Mouse (Mus musculus): ENCODE data around the gene Rarb. TPM values are rescaled to one million over a fixed set of nuclear protein-coding genes. Genes with fewer than 3 reads are reported as not detected.

Rarb gene
- total RNA-seq, 2 experiments from 2014 or later: not detected

GRCm38 (mm10) chr14:16737781-16738180 is 81.2 kb downstream of the Rarb start:
- no peak for ATAC-seq (replicated peaks; ENCODE audit: poor library complexity, severe bottlenecking)

- no peak for ATAC-seq (replicated peaks; ENCODE audit: poor library complexity, severe bottlenecking)
These were observed 83.5 kb downstream of the Rarb start for GRCm38 (mm10) chr14:16735331-16736012.

GRCm38 (mm10) chr14:16733595-16734298 is 85.2 kb downstream of the Rarb start:
- ATAC-seq (replicated peaks; ENCODE audit: poor library complexity, severe bottlenecking): no peak

GRCm38 (mm10) chr14:16732054-16732453 is 86.9 kb downstream of the Rarb start:
- ATAC-seq (replicated peaks; ENCODE audit: poor library complexity, severe bottlenecking): no peak

GRCm38 (mm10) chr14:16728175-16728838 is 90.6 kb downstream of the Rarb start:
- ATAC-seq (replicated peaks; ENCODE audit: poor library complexity, severe bottlenecking): no peak

GRCm38 (mm10) chr14:16723991-16724390 is 95.0 kb downstream of the Rarb start:
- no peak for ATAC-seq (replicated peaks; ENCODE audit: poor library complexity, severe bottlenecking)

GRCm38 (mm10) chr14:16717821-16718220 is 101.1 kb downstream of the Rarb start:
- no peak for ATAC-seq (replicated peaks; ENCODE audit: poor library complexity, severe bottlenecking)

- no peak for ATAC-seq (replicated peaks; ENCODE audit: poor library complexity, severe bottlenecking)
These were observed 104.5 kb downstream of the Rarb start for GRCm38 (mm10) chr14:16714344-16714955.

- ATAC-seq (replicated peaks; ENCODE audit: poor library complexity, severe bottlenecking): no peak
These were observed 105.2 kb downstream of the Rarb start for GRCm38 (mm10) chr14:16713773-16714172.

GRCm38 (mm10) chr14:16699228-16699627 is 119.7 kb downstream of the Rarb start:
- no peak for ATAC-seq (replicated peaks; ENCODE audit: poor library complexity, severe bottlenecking)

GRCm38 (mm10) chr14:16695453-16696120 is 123.4 kb downstream of the Rarb start:
- no peak for ATAC-seq (replicated peaks; ENCODE audit: poor library complexity, severe bottlenecking)

- no peak for ATAC-seq (replicated peaks; ENCODE audit: poor library complexity, severe bottlenecking)
These were observed 140.6 kb downstream of the Rarb start for GRCm38 (mm10) chr14:16678335-16678734.

- no peak for ATAC-seq (replicated peaks; ENCODE audit: poor library complexity, severe bottlenecking)
These were observed 141.9 kb downstream of the Rarb start for GRCm38 (mm10) chr14:16677081-16677480.

GRCm38 (mm10) chr14:16670571-16670970 is 148.4 kb downstream of the Rarb start:
- ATAC-seq (replicated peaks; ENCODE audit: poor library complexity, severe bottlenecking): no peak

GRCm38 (mm10) chr14:16639153-16639943 is 179.6 kb downstream of the Rarb start:
- no peak for ATAC-seq (replicated peaks; ENCODE audit: poor library complexity, severe bottlenecking)

- no peak for ATAC-seq (replicated peaks; ENCODE audit: poor library complexity, severe bottlenecking)
These were observed 205.0 kb downstream of the Rarb start for GRCm38 (mm10) chr14:16613975-16614374.

- peak; percentile 21; the same call in 1 of the 2 replicates for ATAC-seq (replicated peaks; ENCODE audit: poor library complexity, severe bottlenecking)
These were observed 213.5 kb downstream of the Rarb start for GRCm38 (mm10) chr14:16605480-16605879.

GRCm38 (mm10) chr14:16604469-16605064 is 214.4 kb downstream of the Rarb start:
- no peak for ATAC-seq (replicated peaks; ENCODE audit: poor library complexity, severe bottlenecking)

GRCm38 (mm10) chr14:16603040-16603590 is 215.8 kb downstream of the Rarb start:
- ATAC-seq (replicated peaks; ENCODE audit: poor library complexity, severe bottlenecking): peak; percentile 56
